Mouse (Mus musculus) cortical plate, adult 2 months (tissue): ENCODE measurements around the gene Cnot2.

Experiments used
- CTCF ChIP-seq: fragments of 200-500 bp; IDR thresholded peaks from 2 replicates; pipeline ENCODE4 v1.5.1; 2011; ENCODE audit warnings: mild to moderate bottlenecking, control low read depth, low read length; ENCODE audit not compliant: insufficient read depth; ENCODE audit errors: extremely low read depth
- POLR2A ChIP-seq: fragments of 200-500 bp; IDR thresholded peaks from 2 replicates; pipeline ENCODE4 v1.6.1; 2011; ENCODE audit warnings: mild to moderate bottlenecking, low read length, control low read depth; ENCODE audit not compliant: insufficient read depth; ENCODE audit errors: extremely low read depth

DNA sequence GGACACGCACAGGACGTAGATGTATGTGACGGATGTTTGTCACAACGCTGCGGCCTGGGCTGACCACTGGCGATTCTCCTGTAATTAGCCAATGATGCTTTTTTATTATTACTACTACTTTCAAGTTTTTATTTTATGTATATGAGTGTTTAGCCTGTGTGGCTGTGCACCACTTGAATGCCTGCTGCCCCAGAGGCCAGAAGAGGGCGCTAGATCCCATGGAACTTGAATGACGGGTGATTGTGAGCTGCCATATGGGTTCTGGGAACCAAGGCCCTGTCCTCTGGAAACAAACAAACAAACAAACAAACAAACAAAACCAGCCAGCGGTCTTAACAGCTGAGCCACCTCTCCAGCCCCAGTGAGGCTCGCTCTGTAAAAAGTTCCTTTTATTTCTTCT lies 136.9 kb downstream of the Cnot2 start:
- no peak for TF ChIP-seq POLR2A
- no peak for TF ChIP-seq CTCF
